Mouse (Mus musculus) left cerebral cortex, adult 9 months (tissue): Measurements from ENCODE around the gene Gm9376.

Source experiments
- DNase-seq, 2 experiments: peaks; one replicate each; pipeline ENCODE4 v3.0.0; 2022; ENCODE audit warnings: low spot score in 2 of 2

The Gm9376 gene

DNA sequence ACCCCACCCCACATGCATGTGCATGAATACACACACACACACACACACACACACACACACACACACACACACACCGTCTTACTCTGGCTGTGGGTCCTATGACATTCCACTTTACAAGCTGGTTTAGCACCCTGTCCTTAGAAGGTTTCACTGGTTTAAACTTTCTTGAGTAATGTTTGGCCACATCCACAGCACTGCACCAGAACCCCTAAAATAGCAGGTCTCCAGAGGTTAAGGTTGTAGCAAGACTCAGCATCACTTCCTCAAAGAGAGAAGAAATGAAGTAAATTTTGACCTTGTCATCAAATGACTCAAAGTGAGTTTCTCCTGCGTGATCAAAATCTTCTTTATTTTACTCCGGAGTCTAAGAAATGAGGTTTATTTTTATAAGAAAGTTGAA lies 15.5 kb downstream of the Gm9376 start:
- no peak for DNase-seq

GRCm38 (mm10) chr14:118282917-118283316 lies 16.2 kb downstream of the Gm9376 start:
- no peak for DNase-seq

DNA sequence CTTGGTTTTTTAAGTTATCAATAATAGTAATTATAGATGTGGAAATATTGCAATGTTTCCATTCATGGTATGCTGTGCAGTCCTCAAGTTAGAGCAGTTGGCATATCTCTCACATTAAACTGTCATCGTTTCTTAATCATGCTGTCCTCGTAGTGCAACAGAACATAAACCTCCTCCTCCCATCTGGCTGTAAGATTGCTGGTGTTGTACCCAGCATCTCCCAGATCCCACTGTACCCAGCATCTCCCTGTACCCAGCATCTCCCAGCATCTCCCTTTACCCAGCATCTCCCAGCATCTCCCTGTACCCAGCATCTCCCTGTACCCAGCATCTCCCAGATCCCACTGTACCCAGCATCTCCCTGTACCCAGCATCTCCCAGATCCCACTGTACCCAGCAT lies 19.3 kb downstream of the Gm9376 start:
- DNase-seq = no peak

- no peak for DNase-seq
Measured at GRCm38 (mm10) chr14:118289133-118289532, 22.4 kb downstream of the Gm9376 start.

DNA sequence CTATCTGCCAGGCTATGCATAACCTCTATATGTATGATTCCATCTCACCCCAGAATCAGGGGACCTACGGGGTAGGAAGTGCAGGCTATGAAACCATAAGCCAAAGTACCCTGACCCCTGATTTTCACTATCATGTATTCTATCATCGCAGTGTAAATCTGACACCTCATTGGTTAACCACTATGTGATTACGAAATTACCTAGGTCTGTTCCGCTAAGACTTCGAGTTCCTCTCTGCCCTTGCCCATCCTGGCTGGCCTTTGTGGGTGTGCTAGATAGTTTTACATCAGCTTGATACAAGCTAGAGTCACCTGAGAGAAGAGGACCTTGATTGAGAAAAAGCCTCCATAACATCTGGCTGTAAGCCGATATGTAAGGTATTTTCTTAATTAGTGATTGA lies 23.2 kb downstream of the Gm9376 start:
- DNase-seq = no peak

GRCm38 (mm10) chr14:118302606-118303005 lies 35.8 kb downstream of the Gm9376 start:
- DNase-seq = no peak

DNA sequence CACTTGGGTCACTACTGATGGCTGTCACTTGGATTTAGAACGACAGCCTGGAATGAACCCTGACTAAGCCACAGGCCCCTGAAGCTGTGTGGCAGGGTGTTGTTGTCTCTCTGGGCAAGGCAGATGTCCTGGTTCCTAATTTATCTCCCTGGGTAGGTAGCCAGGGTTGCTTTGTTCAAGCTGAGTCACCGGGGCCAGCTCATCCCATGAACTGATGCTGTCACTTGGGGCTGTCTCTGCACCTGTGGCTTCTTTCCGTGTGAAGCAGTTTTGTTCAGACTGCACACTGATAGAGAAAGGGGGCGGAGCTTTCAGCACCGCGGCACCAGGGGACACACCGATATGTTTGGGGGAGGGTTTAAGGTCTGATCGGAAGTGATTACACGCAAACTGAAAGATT lies 37.8 kb downstream of the Gm9376 start:
- DNase-seq = no peak

GRCm38 (mm10) chr14:118305951-118306350 lies 39.2 kb downstream of the Gm9376 start:
- DNase-seq = no peak

- no peak for DNase-seq
Measured at GRCm38 (mm10) chr14:118307060-118307459, 40.3 kb downstream of the Gm9376 start.

- no peak for DNase-seq
Measured at GRCm38 (mm10) chr14:118311703-118312102, 44.9 kb downstream of the Gm9376 start.

DNA sequence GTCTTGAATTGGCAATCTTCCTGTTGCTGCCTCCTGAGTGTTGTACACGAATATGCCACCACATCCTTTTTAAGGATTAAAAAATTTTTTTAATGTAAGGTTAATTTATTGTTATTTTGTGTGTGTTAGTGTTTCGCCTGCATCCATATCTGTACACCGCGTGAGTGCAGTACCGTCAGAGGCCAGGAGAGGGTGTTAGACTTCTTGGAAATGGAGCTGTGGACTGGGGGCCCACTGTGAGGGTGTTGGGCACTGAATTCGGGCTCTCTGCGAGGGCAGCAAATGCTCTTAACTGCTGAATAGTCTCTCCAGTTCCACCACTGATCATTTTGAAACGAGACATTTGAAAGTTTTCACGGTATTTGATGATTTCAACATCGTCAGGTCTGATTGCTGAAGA lies 45.9 kb downstream of the Gm9376 start:
- DNase-seq = no peak

DNA sequence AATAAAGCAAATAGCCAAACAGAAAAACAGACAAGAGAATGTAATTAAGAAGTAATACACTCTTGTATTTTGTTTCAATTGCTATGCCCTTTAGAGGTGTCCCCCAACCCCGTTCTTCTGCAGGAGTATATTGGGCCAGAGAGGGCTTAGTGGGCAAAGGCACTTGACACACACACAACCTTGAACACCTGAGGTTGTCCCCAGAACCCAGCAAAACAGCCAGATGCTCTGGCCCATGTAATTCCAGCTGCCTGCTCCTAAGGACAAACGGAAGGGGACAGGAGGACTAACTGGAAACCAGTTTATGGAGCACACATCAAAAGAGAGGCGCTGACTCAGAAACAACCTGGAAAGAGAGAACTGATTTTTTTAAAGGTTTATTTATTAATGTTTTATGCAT lies 47.2 kb downstream of the Gm9376 start:
- DNase-seq = no peak

DNA sequence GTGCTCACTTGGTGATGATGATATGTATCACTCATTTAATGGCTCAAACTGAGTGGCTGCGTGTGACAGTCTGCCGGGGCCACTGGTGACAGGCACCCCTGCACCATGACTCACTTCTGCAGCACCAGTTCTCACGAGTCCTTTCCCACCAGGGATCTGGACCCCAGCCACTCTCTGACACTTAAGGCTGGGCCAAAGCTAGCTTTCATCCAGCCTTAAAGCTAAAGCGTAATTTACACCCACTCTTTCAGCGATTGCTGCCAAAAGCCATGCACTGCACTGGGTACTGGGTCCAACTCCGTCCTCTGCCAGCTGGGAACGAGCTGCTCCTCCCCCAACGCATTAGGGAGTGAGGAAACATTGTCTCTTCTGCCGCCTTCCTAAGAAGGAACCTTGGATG lies 50.5 kb downstream of the Gm9376 start:
- DNase-seq = peak in 1 of 2 experiments; percentile 10
